Mouse (Mus musculus): ENCODE data around the gene D7Ertd443e. TPM values are rescaled to one million over a fixed set of nuclear protein-coding genes. Genes with fewer than 3 reads are reported as not detected.
A peak's percentile ranks its signal among the peaks of the same experiment; 100 is the strongest.

The D7Ertd443e gene
- polyA plus RNA-seq, 1 experiment = 0.01 TPM

DNA sequence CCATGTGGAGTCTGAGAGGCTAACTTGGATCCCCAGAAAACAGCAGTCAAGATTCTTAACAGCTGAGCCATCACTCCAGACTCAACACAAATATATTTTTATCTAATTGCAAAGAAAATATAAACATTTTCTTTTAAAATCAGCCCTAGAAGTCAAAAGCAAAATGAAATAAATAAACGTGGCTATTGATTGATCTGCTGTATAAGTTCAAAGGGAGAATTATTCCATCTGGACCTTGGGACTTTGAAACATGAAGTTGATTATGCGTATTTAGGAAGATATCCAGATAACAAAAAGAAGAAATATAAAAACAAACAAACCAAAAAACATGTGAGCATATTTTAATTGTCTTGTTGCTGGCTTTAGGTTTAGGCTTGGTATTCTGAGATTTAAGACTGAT lies 149.9 kb downstream of the D7Ertd443e start:
- no peaks in the 10 kb centered on the region for H3K27me3 ChIP-seq (ENCODE audit: control insufficient read depth, insufficient read depth, insufficient read length)
- TF ChIP-seq FOSL1 (IDR thresholded peaks at IDR 0.05; ENCODE audit: insufficient read depth, low read length, poor library complexity, severe bottlenecking) = no peak
- TF ChIP-seq MAX (IDR thresholded peaks at IDR 0.05) = no peak
- no peak for TF ChIP-seq CEBPB (IDR thresholded peaks at IDR 0.05; ENCODE audit: low read depth)
- no peak for TF ChIP-seq MYOD1 (IDR thresholded peaks at IDR 0.05; ENCODE audit: control insufficient read depth, insufficient read length, low read depth)
- no peak for TF ChIP-seq USF1 (IDR thresholded peaks at IDR 0.05; ENCODE audit: low read depth)
- TF ChIP-seq MYOG (IDR thresholded peaks at IDR 0.05; ENCODE audit: control insufficient read depth, extremely low read depth, insufficient read length) = no peak
- TF ChIP-seq CTCF (IDR thresholded peaks at IDR 0.05; ENCODE audit: control insufficient read depth, insufficient read depth, insufficient read length) = no peak

DNA sequence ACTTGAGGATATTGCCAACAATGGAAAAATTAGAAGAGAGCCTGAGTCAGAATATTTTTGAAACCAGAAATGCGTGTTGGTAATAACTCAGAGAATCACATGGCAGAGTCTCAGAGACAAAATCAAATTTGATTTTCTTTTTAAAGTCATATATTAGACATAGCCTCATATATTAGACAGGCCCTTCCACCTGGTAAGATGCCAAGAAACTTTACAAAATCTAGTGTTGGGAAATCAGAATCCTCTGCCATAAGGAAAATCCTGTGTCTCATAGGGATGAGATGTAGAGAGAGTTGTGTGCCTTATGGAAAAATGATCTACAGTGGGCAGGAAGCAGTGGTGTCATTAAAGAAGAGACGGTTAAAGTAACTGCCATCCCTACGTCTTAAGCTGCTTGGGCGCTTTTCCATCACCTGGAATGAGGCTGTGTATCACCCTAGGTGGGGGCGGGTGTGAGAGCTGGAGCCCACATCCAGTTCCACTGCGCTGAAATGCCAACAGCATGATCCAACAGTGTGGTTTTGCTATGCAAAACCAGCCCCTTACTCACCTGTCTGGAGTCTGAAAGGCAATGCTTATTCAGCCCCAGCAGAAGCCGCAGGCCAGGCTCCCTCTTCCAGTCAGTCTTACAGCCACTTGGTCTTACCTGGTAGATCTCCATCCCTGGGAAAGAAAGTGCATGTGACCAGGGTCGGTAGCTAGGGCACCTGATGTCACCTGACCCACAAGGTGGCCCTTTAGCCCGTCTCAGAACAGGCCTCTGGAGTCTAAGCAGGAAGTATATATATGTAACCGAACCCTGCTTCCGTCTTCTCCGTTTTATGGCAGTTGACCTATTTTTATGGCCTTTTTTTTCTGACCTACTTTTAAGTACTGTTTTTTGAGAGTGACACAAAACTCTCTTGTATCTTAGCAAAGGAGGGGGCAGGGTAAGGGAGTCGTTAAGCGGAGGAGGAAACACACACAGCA lies 153.8 kb downstream of the D7Ertd443e start, which contains the start of gene Adam12:
Adam12 (minus strand) TSS at position 769 of the 969 bp plus-strand sequence.
- H3K79me2 ChIP-seq (ENCODE audit: control insufficient read depth, insufficient read depth) = no peaks in the 10 kb centered on the region
- no peak within 1 kb of the TSS for H3K4me3 ChIP-seq (ENCODE audit: insufficient read depth, poor library complexity, severe bottlenecking)
- no peak within 1 kb of the TSS for H3ac ChIP-seq (ENCODE audit: control insufficient read depth, insufficient read length, low read depth)
- H3K79me3 ChIP-seq (ENCODE audit: low read depth) = no peaks in the 10 kb centered on the region
- no peak for TF ChIP-seq CTCF (IDR thresholded peaks at IDR 0.05; ENCODE audit: control insufficient read depth, insufficient read depth, insufficient read length)
- no peak for TF ChIP-seq USF1 (IDR thresholded peaks at IDR 0.05; ENCODE audit: low read depth)
- TF ChIP-seq MYOD1 (IDR thresholded peaks at IDR 0.05; ENCODE audit: control insufficient read depth, insufficient read length, low read depth) = no peak
- no peak for TF ChIP-seq FOSL1 (IDR thresholded peaks at IDR 0.05; ENCODE audit: insufficient read depth, low read length, poor library complexity, severe bottlenecking)
- TF ChIP-seq MYOG (IDR thresholded peaks at IDR 0.05; ENCODE audit: control insufficient read depth, extremely low read depth, insufficient read length) = no peak
- no peak for TF ChIP-seq MAX (IDR thresholded peaks at IDR 0.05)
- no peak for TF ChIP-seq CEBPB (IDR thresholded peaks at IDR 0.05; ENCODE audit: low read depth)
- no peaks in the 10 kb centered on the region for H3K27me3 ChIP-seq (ENCODE audit: control insufficient read depth, insufficient read depth, insufficient read length)
- no peaks in the 10 kb centered on the region for H3K36me3 ChIP-seq (ENCODE audit: control insufficient read depth, insufficient read depth)

More for the DNA sequence above, 149.9 kb downstream of the D7Ertd443e start:
- H3K79me3 ChIP-seq (ENCODE audit: low read depth) = no peaks in the 10 kb centered on the region
- no peak overlapping the region for H3K4me3 ChIP-seq (ENCODE audit: insufficient read depth, poor library complexity, severe bottlenecking)
- H3ac ChIP-seq (ENCODE audit: control insufficient read depth, insufficient read length, low read depth) = no peak overlapping the region
- H3K36me3 ChIP-seq (ENCODE audit: control insufficient read depth, insufficient read depth) = no peaks in the 10 kb centered on the region
- H3K79me2 ChIP-seq (ENCODE audit: control insufficient read depth, insufficient read depth) = no peaks in the 10 kb centered on the region

DNA sequence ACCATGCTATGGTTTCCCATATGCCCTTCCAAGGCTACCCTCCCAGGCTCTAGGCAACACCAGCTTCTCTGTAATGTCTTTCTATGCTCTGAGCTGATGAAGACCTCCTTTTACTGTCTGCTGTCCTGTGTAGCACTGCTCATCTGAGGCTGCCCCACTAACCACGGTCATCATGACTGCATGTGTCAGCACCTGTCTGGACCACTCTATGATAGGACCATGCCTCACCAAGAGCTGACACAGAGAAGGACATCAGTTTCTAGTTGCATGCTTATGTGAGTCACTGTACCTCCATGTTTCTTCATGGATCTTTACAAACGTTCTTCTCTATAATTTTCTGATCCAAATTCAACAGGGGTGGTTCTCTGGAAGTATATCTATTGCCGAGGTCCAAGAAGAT lies 154.8 kb downstream of the D7Ertd443e start:
- Histone ChIP-seq H3K79me3 (ENCODE audit: low read depth) (no peaks in the 10 kb centered on the region), H3K79me2 (ENCODE audit: control insufficient read depth, insufficient read depth) (no peaks in the 10 kb centered on the region), H3K27me3 (ENCODE audit: control insufficient read depth, insufficient read depth, insufficient read length) (no peaks in the 10 kb centered on the region), H3ac (ENCODE audit: control insufficient read depth, insufficient read length, low read depth) (no peak overlapping the region), H3K4me3 (ENCODE audit: insufficient read depth, poor library complexity, severe bottlenecking) (no peak overlapping the region), H3K36me3 (ENCODE audit: control insufficient read depth, insufficient read depth) (no peaks in the 10 kb centered on the region)
- no peak for TF ChIP-seq MAX (IDR thresholded peaks at IDR 0.05)
- no peak for TF ChIP-seq FOSL1 (IDR thresholded peaks at IDR 0.05; ENCODE audit: insufficient read depth, low read length, poor library complexity, severe bottlenecking)
- TF ChIP-seq USF1 (IDR thresholded peaks at IDR 0.05; ENCODE audit: low read depth) = no peak
- TF ChIP-seq CEBPB (IDR thresholded peaks at IDR 0.05; ENCODE audit: low read depth) = no peak
- TF ChIP-seq MYOD1 (IDR thresholded peaks at IDR 0.05; ENCODE audit: control insufficient read depth, insufficient read length, low read depth) = peak; percentile 68
- no peak for TF ChIP-seq CTCF (IDR thresholded peaks at IDR 0.05; ENCODE audit: control insufficient read depth, insufficient read depth, insufficient read length)

DNA sequence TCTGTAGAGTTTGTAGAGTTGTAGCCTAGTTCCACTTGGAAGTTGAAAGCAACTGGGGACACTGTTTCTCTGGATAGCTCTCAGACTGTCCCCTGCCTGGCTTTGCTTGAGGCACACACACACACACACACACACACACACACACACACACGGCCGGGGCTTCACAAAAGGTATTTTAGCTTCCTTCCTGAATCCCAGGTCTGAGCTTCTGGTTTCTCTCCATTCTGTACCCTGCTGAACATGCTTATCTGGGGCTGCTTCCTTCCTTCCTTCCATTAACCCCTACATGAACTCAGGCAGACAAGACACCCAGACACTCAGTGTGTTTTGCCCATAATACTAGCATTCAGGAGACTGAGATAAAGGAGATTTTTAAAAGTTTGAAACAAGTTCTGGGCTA lies 155.6 kb downstream of the D7Ertd443e start:
- Histone ChIP-seq H3K79me3 (ENCODE audit: low read depth) (no peaks in the 10 kb centered on the region), H3K4me3 (ENCODE audit: insufficient read depth, poor library complexity, severe bottlenecking) (no peak overlapping the region), H3K36me3 (ENCODE audit: control insufficient read depth, insufficient read depth) (no peaks in the 10 kb centered on the region), H3ac (ENCODE audit: control insufficient read depth, insufficient read length, low read depth) (no peak overlapping the region), H3K79me2 (ENCODE audit: control insufficient read depth, insufficient read depth) (no peaks in the 10 kb centered on the region), H3K27me3 (ENCODE audit: control insufficient read depth, insufficient read depth, insufficient read length) (no peaks in the 10 kb centered on the region)
- no peak for TF ChIP-seq MAX (IDR thresholded peaks at IDR 0.05)
- no peak for TF ChIP-seq MYOG (IDR thresholded peaks at IDR 0.05; ENCODE audit: control insufficient read depth, extremely low read depth, insufficient read length)
- TF ChIP-seq FOSL1 (IDR thresholded peaks at IDR 0.05; ENCODE audit: insufficient read depth, low read length, poor library complexity, severe bottlenecking) = no peak
- TF ChIP-seq CTCF (IDR thresholded peaks at IDR 0.05; ENCODE audit: control insufficient read depth, insufficient read depth, insufficient read length) = no peak
- no peak for TF ChIP-seq MYOD1 (IDR thresholded peaks at IDR 0.05; ENCODE audit: control insufficient read depth, insufficient read length, low read depth)
- TF ChIP-seq USF1 (IDR thresholded peaks at IDR 0.05; ENCODE audit: low read depth) = no peak
- TF ChIP-seq CEBPB (IDR thresholded peaks at IDR 0.05; ENCODE audit: low read depth) = no peak

DNA sequence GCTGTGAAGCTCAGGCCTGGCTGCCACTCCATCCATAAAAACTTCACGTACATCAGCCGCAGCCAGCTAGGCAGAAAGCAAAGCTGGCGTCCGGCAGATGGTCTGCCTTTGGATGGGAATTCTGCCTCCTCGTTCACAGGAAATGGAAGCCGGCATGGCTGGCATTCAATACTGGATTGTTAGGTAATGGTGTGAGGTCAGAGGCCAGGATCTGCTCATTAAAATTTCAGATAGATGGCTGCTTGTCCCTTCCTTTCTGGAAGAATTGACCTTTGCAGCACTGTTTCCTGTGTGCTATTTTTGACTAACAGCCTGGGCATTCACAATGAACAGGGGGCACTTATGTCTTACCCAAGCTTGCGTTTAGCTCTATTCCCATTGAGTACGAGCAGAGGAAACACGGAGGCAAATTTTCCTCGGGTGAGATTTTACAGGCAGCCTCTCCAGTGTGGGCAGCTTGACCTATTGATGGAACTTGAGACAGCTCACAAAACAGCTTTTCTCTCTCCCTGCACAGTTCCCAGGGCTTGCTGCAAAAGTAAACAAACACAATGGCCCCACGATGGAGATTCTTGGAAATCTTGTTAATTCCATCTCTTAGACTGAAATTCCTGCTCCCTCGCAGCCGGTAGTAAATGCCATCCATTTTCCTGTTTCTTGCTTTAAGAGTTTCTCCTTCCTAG lies 157.5 kb downstream of the D7Ertd443e start:
- peaks cover 5% of the 10 kb centered on the region for H3K79me2 ChIP-seq (ENCODE audit: control insufficient read depth, insufficient read depth)
- no peak overlapping the region for H3ac ChIP-seq (ENCODE audit: control insufficient read depth, insufficient read length, low read depth)
- no peaks in the 10 kb centered on the region for H3K36me3 ChIP-seq (ENCODE audit: control insufficient read depth, insufficient read depth)
- H3K27me3 ChIP-seq (ENCODE audit: control insufficient read depth, insufficient read depth, insufficient read length) = no peaks in the 10 kb centered on the region
- H3K4me3 ChIP-seq (ENCODE audit: insufficient read depth, poor library complexity, severe bottlenecking) = no peak overlapping the region
- TF ChIP-seq FOSL1 (IDR thresholded peaks at IDR 0.05; ENCODE audit: insufficient read depth, low read length, poor library complexity, severe bottlenecking) (no peak), MYOG (IDR thresholded peaks at IDR 0.05; ENCODE audit: control insufficient read depth, extremely low read depth, insufficient read length) (no peak), MYOD1 (IDR thresholded peaks at IDR 0.05; ENCODE audit: control insufficient read depth, insufficient read length, low read depth) (no peak), CEBPB (IDR thresholded peaks at IDR 0.05; ENCODE audit: low read depth) (no peak), MAX (IDR thresholded peaks at IDR 0.05) (no peak), CTCF (IDR thresholded peaks at IDR 0.05; ENCODE audit: control insufficient read depth, insufficient read depth, insufficient read length) (no peak), USF1 (IDR thresholded peaks at IDR 0.05; ENCODE audit: low read depth) (no peak)
- H3K79me3 ChIP-seq (ENCODE audit: low read depth) = no peaks in the 10 kb centered on the region

Data from C2C12 (cell line).